Mouse (Mus musculus): ENCODE results near the gene 1700001L19Rik. TPM values are rescaled to one million over a fixed set of nuclear protein-coding genes. Genes with fewer than 3 reads are reported as not detected.

Gene 1700001L19Rik
- polyA plus RNA-seq (2012; ENCODE audit: low replicate concordance) = not detected in 2 replicates

DNA sequence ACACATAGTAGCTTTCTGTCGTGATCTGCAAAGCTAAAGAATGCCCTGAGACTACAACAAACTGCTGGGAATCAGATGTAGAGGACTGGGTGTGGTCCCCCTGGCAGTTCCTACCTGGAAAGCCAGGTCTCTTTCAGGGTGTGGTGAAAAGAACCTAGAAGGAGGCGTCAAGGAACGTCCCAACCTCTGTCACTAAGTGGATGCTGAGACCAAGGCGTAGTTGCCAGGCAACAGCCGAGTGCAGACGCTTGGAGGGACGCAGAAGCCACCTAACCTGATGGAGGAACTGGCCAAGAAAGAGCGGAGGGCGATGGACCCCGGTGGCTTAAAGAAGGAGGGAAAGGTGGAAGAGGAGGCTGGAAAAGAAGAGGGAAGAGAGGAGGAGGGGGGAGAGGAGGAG lies at the start of gene 1700001L19Rik:
1700001L19Rik (plus strand) TSS at position 223 of the 400 bp plus-strand sequence.

DNA sequence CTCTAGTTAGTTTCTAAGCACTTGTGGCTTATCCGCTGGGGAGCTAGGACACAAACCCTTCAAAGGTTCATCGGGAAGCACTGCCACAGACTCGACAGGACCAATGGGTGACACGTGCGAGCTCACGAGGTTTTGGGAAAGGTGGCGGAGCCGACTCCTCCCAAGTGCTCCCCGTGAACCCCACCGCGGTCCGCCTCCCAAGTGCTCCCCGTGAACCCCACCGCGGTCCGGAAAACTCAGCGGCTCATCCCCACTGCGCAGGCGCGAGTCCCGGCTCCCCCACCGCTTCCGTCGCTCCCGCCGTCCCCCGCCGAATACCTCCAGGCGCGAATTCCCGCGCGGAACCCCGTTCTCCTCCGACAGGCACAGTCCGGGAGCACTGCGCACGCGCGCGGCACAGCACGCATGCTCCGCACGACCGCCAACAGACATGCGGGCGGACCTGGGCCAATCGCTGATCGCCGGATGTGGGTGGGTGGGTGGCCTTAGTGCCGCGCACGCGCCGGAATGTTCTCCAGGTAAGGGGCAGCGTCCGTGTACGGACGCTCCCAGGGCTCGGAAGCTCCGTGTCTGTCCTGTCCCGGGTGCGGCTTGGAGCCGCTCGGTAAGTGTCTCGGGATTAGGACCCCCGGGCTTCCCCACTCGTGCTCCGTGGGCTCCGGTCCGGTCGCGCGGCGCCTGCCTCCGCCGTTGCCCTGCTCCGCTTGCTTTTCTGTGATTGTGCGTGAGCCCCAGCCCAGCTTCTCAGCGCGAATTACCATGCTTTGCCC lies 15.3 kb upstream of the 1700001L19Rik start, which contains the start of the genes Mtrr and Fastkd3:
Mtrr (minus strand) TSS at position 403 of the 770 bp plus-strand sequence.
Fastkd3 (plus strand) TSS at position 488 of the 770 bp plus-strand sequence.

Other genes starting within 250 kb of the 1700001L19Rik start
- gene Mtrr, start 15.3 kb upstream of the 1700001L19Rik start, polyA plus RNA-seq (2012; ENCODE audit: low replicate concordance) = 3.1 and 7.0 TPM in 2 replicates
- gene Fastkd3, start 15.2 kb upstream of the 1700001L19Rik start, polyA plus RNA-seq (2012; ENCODE audit: low replicate concordance) = 0.37 and 1.2 TPM in 2 replicates

Data from hematopoietic multipotent progenitor cell, adult 10-12 weeks (in vitro differentiated cells).